Mouse (Mus musculus): ENCODE measurements around the gene Bptf. TPM values are rescaled to one million over a fixed set of nuclear protein-coding genes. Genes with fewer than 3 reads are reported as not detected.
"Not testable (repeated sequence)": the region's sequence is repeated elsewhere in the genome, so short reads cannot be mapped to it uniquely, and the experiment has no call there.

Bptf gene
- total and polyA plus RNA-seq, 2 experiments from 2014 or later = 20.4 to 41.5 TPM

GRCm38 (mm10) chr11:107153645-107154044 is 21.7 kb upstream of the Bptf start:
- TF ChIP-seq CTCF (IDR thresholded peaks at IDR 0.05) = no peak
- DNase-seq (ENCODE audit: low spot score) (no peak), ATAC-seq (ENCODE audit: low FRiP score) (no peak)
- Histone ChIP-seq H3K36me3 (ENCODE audit: insufficient read depth, low read length) (no peaks in the 10 kb centered on the region), H3K27ac (ENCODE audit: low read depth, low read length) (no peak overlapping the region), H3K4me1 (ENCODE audit: insufficient read depth, low read length) (no peaks in the 10 kb centered on the region), H3K9me3 (ENCODE audit: low read length) (no peaks in the 10 kb centered on the region), H3K4me2 (ENCODE audit: low read depth, low read length, poor library complexity, severe bottlenecking) (no peak overlapping the region), H3K27me3 (ENCODE audit: insufficient read depth, low read length) (no peaks in the 10 kb centered on the region), H3K9ac (replicated peaks; ENCODE audit: low read length, poor library complexity, severe bottlenecking) (no peak overlapping the region), H3K4me3 (ENCODE audit: low read depth, low read length) (no peak overlapping the region)
- 78% methylated on average over 5 of the region's 5 CpGs for WGBS

- DNase-seq (ENCODE audit: low spot score) (no peak), ATAC-seq (ENCODE audit: low FRiP score) (no peak)
- H3K4me1 ChIP-seq (ENCODE audit: insufficient read depth, low read length) = no peaks in the 10 kb centered on the region
- no peak overlapping the region for H3K4me3 ChIP-seq (ENCODE audit: low read depth, low read length)
- H3K27me3 ChIP-seq (ENCODE audit: insufficient read depth, low read length) = no peaks in the 10 kb centered on the region
- 77% methylated on average over 7 of the region's 7 CpGs for WGBS
- no peak overlapping the region for H3K27ac ChIP-seq (ENCODE audit: low read depth, low read length)
- TF ChIP-seq CTCF (IDR thresholded peaks at IDR 0.05) = peak; percentile 63
- no peaks in the 10 kb centered on the region for H3K9me3 ChIP-seq (ENCODE audit: low read length)
- no peaks in the 10 kb centered on the region for H3K36me3 ChIP-seq (ENCODE audit: insufficient read depth, low read length)
- no peak overlapping the region for H3K9ac ChIP-seq (replicated peaks; ENCODE audit: low read length, poor library complexity, severe bottlenecking)
- H3K4me2 ChIP-seq (ENCODE audit: low read depth, low read length, poor library complexity, severe bottlenecking) = no peak overlapping the region
Observed at GRCm38 (mm10) chr11:107151809-107152208, 19.9 kb upstream of the Bptf start.

- DNase-seq (ENCODE audit: low spot score); ATAC-seq (ENCODE audit: low FRiP score); H3K27me3 ChIP-seq (ENCODE audit: insufficient read depth, low read length); H3K4me2 ChIP-seq (ENCODE audit: low read depth, low read length, poor library complexity, severe bottlenecking); H3K4me3 ChIP-seq (ENCODE audit: low read depth, low read length); H3K9ac ChIP-seq (replicated peaks; ENCODE audit: low read length, poor library complexity, severe bottlenecking); H3K36me3 ChIP-seq (ENCODE audit: insufficient read depth, low read length); H3K27ac ChIP-seq (ENCODE audit: low read depth, low read length); H3K4me1 ChIP-seq (ENCODE audit: insufficient read depth, low read length); H3K9me3 ChIP-seq (ENCODE audit: low read length): not testable (repeated sequence)
- 98% methylated on average over 11 of the region's 11 CpGs for WGBS
Observed at GRCm38 (mm10) chr11:107143956-107144355, 12.0 kb upstream of the Bptf start.

GRCm38 (mm10) chr11:107142382-107142781 is 10.5 kb upstream of the Bptf start:
- Histone ChIP-seq H3K27me3 (ENCODE audit: insufficient read depth, low read length) (no peaks in the 10 kb centered on the region), H3K36me3 (ENCODE audit: insufficient read depth, low read length) (no peaks in the 10 kb centered on the region), H3K9me3 (ENCODE audit: low read length) (no peaks in the 10 kb centered on the region), H3K4me2 (ENCODE audit: low read depth, low read length, poor library complexity, severe bottlenecking) (no peak overlapping the region), H3K4me3 (ENCODE audit: low read depth, low read length) (no peak overlapping the region), H3K4me1 (ENCODE audit: insufficient read depth, low read length) (no peaks in the 10 kb centered on the region), H3K9ac (replicated peaks; ENCODE audit: low read length, poor library complexity, severe bottlenecking) (no peak overlapping the region), H3K27ac (ENCODE audit: low read depth, low read length) (no peak overlapping the region)
- 89% methylated on average over 2 of the region's 2 CpGs for WGBS
- no peak for ATAC-seq (ENCODE audit: low FRiP score)
- DNase-seq (ENCODE audit: low spot score) = no peak
- no peak for TF ChIP-seq CTCF (IDR thresholded peaks at IDR 0.05)

- DNase-seq (ENCODE audit: low spot score) = no peak
- no peak overlapping the region for H3K4me3 ChIP-seq (ENCODE audit: low read depth, low read length)
- no peak overlapping the region for H3K4me2 ChIP-seq (ENCODE audit: low read depth, low read length, poor library complexity, severe bottlenecking)
- H3K9ac ChIP-seq (replicated peaks; ENCODE audit: low read length, poor library complexity, severe bottlenecking) = no peak overlapping the region
- WGBS = 27% methylated on average over 6 of the region's 6 CpGs
- H3K36me3 ChIP-seq (ENCODE audit: insufficient read depth, low read length) = no peaks in the 10 kb centered on the region
- H3K27ac ChIP-seq (ENCODE audit: low read depth, low read length) = no peak overlapping the region
- H3K4me1 ChIP-seq (ENCODE audit: insufficient read depth, low read length) = no peaks in the 10 kb centered on the region
- H3K9me3 ChIP-seq (ENCODE audit: low read length) = no peaks in the 10 kb centered on the region
- no peaks in the 10 kb centered on the region for H3K27me3 ChIP-seq (ENCODE audit: insufficient read depth, low read length)
- no peak for ATAC-seq (ENCODE audit: low FRiP score)
- TF ChIP-seq CTCF (IDR thresholded peaks at IDR 0.05) = no peak
Observed at GRCm38 (mm10) chr11:107140756-107141155, 8.8 kb upstream of the Bptf start.

- WGBS = 83% methylated on average over 3 of the region's 3 CpGs
- ATAC-seq (ENCODE audit: low FRiP score) (no peak), DNase-seq (ENCODE audit: low spot score) (no peak)
- Histone ChIP-seq H3K27ac (ENCODE audit: low read depth, low read length) (no peak overlapping the region), H3K4me1 (ENCODE audit: insufficient read depth, low read length) (no peaks in the 10 kb centered on the region), H3K4me2 (ENCODE audit: low read depth, low read length, poor library complexity, severe bottlenecking) (no peak overlapping the region), H3K27me3 (ENCODE audit: insufficient read depth, low read length) (no peaks in the 10 kb centered on the region), H3K9me3 (ENCODE audit: low read length) (no peaks in the 10 kb centered on the region), H3K36me3 (ENCODE audit: insufficient read depth, low read length) (no peaks in the 10 kb centered on the region), H3K4me3 (ENCODE audit: low read depth, low read length) (no peak overlapping the region), H3K9ac (replicated peaks; ENCODE audit: low read length, poor library complexity, severe bottlenecking) (no peak overlapping the region)
- TF ChIP-seq CTCF (IDR thresholded peaks at IDR 0.05) = peak; percentile 44
Observed at GRCm38 (mm10) chr11:107138633-107139032, 6.7 kb upstream of the Bptf start.

Measured in midbrain, postnatal 0 days (tissue).